Mouse (Mus musculus): Measurements from ENCODE around the gene Tmem98.

Tmem98 gene

DNA sequence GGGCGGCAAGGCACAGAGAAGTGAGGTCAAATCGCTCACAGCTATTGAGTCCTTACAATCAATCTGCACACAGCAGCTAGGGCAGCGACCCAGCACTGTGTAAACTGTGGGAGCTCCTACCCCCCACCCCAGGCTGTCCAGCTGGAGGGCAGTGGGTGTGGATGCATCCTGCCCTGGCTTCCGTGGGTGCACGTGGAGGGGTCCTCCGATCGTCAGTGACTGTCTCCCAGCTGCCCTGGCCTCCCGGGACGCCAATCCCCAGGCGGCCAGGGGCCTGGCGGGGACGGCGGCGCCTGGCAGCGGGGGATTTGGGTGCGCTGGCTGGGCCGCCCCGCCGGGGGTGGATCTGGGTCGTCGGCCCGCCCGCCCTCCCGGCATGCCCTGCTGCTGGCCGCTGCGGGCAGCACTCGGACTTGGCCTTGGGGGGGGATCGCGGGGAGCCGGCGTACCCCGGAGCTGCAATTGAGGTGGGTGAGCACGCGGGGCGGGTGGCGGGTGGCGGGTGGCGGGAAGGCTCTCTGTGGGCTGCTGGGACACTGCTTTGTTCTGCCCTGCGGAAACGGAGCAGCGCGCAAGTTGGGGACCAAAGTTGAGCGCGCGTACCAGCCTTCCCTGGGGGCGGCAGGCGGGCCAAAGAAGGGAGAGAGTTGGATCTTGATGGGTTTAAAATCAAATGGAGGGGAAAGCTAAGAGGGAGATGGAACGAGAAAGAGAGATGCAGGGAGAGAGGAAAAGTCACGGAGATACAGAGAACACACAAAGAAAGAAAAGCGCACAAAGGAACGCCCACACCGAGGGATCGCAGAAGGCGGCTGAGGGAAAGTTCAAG lies at the start of gene Tmem98:
Gene Tmem98, plus strand, starts transcription at position 183 of the 829 bp plus-strand sequence.
- H3K36me3 ChIP-seq (ENCODE audit: control insufficient read depth, insufficient read depth, low read length, poor library complexity, severe bottlenecking), result no peaks in the 10 kb centered on the region
- DNase-seq (ENCODE audit: low read depth, low spot score), result no peak
- H3K27me3 ChIP-seq (ENCODE audit: control insufficient read depth, insufficient read depth, low read length, poor library complexity, severe bottlenecking), result no peaks in the 10 kb centered on the region

DNA sequence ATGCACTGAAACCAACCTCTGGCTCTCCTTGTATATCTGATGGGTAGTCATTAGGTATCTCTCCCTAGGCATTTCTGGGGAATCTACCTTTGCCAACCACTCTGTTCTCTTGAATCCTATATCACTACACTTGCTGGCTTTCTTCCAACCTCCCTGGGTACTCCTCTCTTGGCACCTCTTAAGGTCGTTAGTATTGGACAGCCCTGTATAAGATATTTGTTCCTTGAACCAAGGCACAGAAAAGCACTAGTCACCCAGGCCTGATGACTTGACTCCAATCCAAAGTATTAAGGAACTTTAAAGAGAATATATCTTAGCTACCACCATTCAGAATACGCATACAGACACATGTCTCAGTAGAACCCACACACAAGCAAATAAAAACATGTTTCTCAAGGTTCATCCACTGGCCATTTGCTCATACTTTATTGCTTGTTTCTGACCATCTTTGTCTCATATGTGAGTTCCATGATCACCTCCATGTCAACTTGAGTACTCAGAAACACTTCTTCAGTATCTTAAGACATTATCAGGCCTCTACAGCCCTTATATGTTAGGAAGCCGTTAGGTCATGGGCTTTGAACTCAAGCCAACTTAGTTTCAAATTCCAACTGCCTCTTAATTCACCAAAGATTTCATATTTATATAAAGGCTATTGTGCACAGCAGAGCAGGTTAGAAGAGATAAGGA lies 48.5 kb upstream of the Tmem98 start:
- no peaks in the 10 kb centered on the region for H3K27me3 ChIP-seq (ENCODE audit: control insufficient read depth, insufficient read depth, low read length, poor library complexity, severe bottlenecking)
- H3K36me3 ChIP-seq (ENCODE audit: control insufficient read depth, insufficient read depth, low read length, poor library complexity, severe bottlenecking), result no peaks in the 10 kb centered on the region
- no peak for DNase-seq (ENCODE audit: low read depth, low spot score)

DNA sequence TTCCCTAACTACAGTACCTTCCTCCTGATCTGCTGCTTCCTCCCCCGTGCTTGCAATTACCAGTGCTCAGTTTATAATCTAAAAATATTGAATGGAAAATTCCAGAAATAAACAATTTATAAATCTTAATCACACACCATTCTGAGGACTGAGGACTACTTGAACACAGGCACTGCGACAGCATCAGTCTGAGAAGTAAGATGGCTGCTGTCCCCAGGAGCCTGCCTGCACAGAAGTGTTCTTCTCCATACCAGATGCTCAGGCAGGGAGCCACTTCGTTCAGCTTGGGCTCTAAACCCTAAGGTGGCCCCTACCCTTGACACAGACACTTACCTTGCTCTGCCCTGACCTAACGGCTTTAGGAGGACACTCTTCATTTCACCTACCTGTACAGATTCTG lies 47.9 kb upstream of the Tmem98 start:
- no peaks in the 10 kb centered on the region for H3K27me3 ChIP-seq (ENCODE audit: control insufficient read depth, insufficient read depth, low read length, poor library complexity, severe bottlenecking)
- no peak for DNase-seq (ENCODE audit: low read depth, low spot score)
- no peaks in the 10 kb centered on the region for H3K36me3 ChIP-seq (ENCODE audit: control insufficient read depth, insufficient read depth, low read length, poor library complexity, severe bottlenecking)

DNA sequence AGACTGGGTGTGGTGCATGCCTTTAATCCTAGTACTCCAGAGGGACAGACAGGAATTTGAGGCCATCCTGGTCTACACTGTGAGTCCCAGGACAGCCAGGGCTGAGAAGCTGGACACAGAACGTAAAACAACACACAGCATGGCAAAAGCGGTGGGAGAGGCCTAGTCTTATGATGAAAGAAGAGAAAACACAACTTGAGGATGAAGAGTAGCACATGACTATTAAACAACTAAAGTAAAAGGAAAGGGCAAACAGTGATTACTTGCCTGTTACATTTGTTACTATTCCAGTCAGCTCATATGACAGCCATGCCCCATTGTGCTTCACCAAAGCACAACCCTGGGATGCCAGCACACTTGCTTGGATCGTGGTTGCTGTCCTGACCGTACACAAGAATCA lies 43.9 kb upstream of the Tmem98 start:
- Histone ChIP-seq H3K36me3 (ENCODE audit: control insufficient read depth, insufficient read depth, low read length, poor library complexity, severe bottlenecking) (no peaks in the 10 kb centered on the region), H3K27me3 (ENCODE audit: control insufficient read depth, insufficient read depth, low read length, poor library complexity, severe bottlenecking) (no peaks in the 10 kb centered on the region)
- no peak for DNase-seq (ENCODE audit: low read depth, low spot score)

DNA sequence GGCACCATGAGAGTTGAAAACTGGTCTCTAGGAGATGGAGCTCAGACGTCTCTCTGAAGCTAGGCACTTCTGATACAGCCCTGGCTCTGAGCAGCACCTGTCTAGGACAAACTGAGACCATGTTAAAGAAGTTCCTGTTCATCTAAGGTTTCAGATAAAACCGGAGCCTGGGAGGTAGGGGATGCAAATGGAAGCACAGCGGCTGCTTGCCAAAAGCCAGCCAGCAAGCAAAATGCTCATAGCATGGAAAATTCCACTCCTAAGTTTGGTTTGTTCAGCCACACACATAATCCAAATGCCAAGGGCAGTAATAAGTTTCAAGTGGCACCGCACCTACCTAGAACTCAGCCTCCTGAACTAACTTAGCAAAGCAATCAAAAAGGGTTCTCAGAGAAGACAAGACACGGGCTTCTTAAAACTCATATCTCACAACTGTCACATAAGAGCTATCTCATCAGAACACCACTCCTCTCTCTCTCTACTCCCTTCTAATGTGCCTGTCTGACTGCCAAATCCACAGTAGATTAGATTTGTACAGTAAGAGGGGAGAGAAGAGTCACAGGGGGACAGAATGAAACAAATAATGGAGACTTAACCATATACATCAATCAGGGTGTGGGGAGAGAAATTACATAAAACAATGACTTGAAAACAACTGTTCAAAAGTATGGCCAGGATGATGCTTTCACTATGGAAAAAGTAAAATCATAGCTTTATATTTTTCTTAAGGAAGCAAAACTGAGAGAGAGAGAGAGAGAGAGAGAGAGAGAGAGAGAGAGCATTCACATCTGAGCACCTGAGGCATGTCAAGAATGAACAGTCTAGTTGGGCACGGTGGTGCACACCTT lies 43.3 kb upstream of the Tmem98 start:
- Histone ChIP-seq H3K36me3 (ENCODE audit: control insufficient read depth, insufficient read depth, low read length, poor library complexity, severe bottlenecking) (no peaks in the 10 kb centered on the region), H3K27me3 (ENCODE audit: control insufficient read depth, insufficient read depth, low read length, poor library complexity, severe bottlenecking) (no peaks in the 10 kb centered on the region)
- DNase-seq (ENCODE audit: low read depth, low spot score), result no peak

DNA sequence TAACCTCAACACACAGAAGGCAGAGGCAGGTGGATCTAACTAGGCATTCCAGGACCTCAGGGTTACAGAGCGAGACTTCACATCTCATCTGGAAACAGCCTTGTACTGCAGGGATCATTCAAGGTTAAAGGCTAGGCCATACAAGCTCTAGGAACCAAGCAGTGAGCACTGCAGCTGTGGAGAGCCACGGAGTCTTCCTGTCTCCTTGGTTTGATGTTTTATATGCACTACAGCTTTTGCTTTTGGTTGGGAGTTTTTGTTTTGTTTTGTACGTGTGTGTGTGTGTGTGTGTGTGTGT lies 42.7 kb upstream of the Tmem98 start:
- no peak for DNase-seq (ENCODE audit: low read depth, low spot score)
- Histone ChIP-seq H3K36me3 (ENCODE audit: control insufficient read depth, insufficient read depth, low read length, poor library complexity, severe bottlenecking) (no peaks in the 10 kb centered on the region), H3K27me3 (ENCODE audit: control insufficient read depth, insufficient read depth, low read length, poor library complexity, severe bottlenecking) (no peaks in the 10 kb centered on the region)

DNA sequence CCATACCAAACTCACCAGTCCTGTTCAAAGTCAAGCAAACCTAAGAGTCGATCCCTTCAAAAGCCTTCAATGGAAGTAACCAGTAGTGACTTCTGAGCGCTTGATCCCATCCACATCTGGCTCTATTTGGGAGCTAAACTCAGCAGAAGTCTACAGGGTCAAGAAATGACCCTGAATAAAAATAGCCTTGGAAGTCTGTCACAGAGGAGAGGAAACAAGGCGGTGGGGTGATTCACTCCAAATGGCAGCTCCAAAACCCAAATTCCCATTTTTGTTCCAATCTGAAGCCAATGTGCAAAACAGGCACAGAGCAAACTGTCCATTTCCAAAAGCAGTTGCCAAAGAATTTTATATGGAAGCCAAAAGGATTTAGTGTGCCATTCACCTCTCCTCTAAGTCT lies 38.8 kb upstream of the Tmem98 start:
- no peaks in the 10 kb centered on the region for H3K36me3 ChIP-seq (ENCODE audit: control insufficient read depth, insufficient read depth, low read length, poor library complexity, severe bottlenecking)
- no peaks in the 10 kb centered on the region for H3K27me3 ChIP-seq (ENCODE audit: control insufficient read depth, insufficient read depth, low read length, poor library complexity, severe bottlenecking)
- no peak for DNase-seq (ENCODE audit: low read depth, low spot score)

DNA sequence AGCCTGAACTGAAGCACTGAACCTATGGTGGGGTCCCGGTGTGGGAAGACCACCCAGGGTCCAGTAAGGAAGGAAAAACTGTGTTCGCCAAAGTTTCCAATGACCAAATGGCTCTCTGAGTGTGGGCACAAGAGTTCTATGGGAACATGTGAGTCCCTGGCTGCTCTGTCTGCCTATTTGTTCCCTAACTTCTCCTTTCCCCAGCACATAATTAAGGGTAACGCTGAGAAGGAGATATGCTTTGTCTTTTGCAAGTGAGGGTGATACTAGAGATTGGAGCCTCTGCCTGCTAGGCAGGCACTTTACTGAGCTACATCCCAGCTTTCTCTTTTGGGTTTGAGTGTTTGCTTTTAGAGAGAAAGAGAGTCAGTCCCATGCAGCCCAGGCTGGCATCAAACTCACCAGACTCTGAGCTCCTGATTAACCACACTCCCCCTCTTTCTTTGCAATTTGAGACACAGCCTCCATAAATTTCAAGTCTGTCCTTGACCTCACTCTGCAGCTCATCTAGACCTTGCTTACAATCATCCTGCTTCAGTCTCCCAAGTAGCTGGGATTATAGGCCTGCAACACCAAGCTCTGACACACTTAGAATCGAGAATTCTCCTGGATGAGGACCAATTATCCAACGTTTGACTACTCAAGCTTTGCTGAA lies 38.3 kb upstream of the Tmem98 start:
- Histone ChIP-seq H3K27me3 (ENCODE audit: control insufficient read depth, insufficient read depth, low read length, poor library complexity, severe bottlenecking) (no peaks in the 10 kb centered on the region), H3K36me3 (ENCODE audit: control insufficient read depth, insufficient read depth, low read length, poor library complexity, severe bottlenecking) (no peaks in the 10 kb centered on the region)
- DNase-seq (ENCODE audit: low read depth, low spot score), result no peak

DNA sequence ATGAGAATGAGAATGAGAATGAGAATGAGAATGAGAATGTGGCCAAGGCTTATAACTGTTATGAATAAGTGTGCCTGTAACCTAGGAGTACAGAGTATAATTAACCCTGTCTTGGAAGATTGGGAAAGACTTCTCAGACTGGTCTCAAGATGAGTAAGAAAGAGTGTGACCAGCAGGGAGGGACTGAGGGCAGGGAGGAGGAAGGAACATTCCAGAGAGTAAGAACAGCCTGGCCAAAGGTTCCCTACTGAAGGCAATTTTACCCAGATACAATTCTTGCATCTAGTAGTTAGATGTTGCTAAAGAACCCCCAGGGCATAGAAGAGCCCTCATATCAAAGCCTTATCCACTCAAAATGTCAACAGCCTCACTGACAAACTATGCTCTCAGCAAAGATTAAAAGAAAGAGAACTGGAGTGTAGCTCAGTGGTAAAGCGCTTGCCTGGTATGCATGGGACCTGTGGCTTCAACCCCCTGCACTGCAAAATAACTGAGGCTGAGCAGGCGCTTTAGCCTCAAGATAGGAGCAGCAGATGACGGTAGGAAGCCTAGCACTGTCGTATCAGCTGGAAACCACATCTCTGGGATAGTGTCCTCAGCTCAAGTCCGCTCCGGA lies 37.3 kb upstream of the Tmem98 start:
- no peaks in the 10 kb centered on the region for H3K36me3 ChIP-seq (ENCODE audit: control insufficient read depth, insufficient read depth, low read length, poor library complexity, severe bottlenecking)
- H3K27me3 ChIP-seq (ENCODE audit: control insufficient read depth, insufficient read depth, low read length, poor library complexity, severe bottlenecking), result no peaks in the 10 kb centered on the region
- DNase-seq (ENCODE audit: low read depth, low spot score), result no peak

DNA sequence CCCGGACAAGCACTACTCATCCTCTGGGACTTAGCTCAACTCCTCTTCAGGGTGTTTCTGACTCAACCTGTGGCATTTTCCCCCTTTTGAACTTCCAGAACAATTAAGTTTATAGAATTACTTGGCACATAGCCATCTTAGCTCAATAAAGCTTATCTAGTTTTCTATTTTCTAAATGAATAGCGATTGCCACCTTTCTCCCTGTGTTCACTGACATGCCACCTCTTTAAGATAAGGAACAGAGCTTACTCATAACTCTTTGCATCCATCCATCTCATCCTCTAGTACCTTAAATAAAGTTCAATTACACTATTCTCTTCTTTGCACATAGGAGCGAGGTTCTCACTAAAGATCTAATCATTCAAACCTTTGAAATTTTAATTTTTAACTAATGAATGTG lies 34.4 kb upstream of the Tmem98 start:
- no peaks in the 10 kb centered on the region for H3K27me3 ChIP-seq (ENCODE audit: control insufficient read depth, insufficient read depth, low read length, poor library complexity, severe bottlenecking)
- H3K36me3 ChIP-seq (ENCODE audit: control insufficient read depth, insufficient read depth, low read length, poor library complexity, severe bottlenecking), result no peaks in the 10 kb centered on the region
- no peak for DNase-seq (ENCODE audit: low read depth, low spot score)

DNA sequence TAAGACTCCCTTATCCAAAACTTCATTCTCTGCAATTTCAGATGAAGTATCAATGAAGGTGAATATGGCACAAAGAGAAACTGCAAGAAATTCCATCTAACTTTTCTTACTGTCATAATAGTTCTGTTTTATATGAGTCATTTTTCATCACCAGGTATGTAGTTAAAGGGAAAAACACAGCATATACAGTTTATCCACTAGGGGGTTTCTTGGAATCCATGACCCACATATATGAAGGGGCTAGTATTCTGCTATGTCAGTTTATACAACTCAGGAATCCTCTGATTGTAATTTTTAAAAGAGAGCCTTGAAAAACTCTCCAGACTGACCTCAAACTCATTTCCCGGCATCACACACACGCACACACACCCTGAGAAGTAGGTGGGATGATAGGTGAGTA lies 32.3 kb upstream of the Tmem98 start:
- Histone ChIP-seq H3K27me3 (ENCODE audit: control insufficient read depth, insufficient read depth, low read length, poor library complexity, severe bottlenecking) (no peaks in the 10 kb centered on the region), H3K36me3 (ENCODE audit: control insufficient read depth, insufficient read depth, low read length, poor library complexity, severe bottlenecking) (no peaks in the 10 kb centered on the region)
- DNase-seq (ENCODE audit: low read depth, low spot score), result no peak

DNA sequence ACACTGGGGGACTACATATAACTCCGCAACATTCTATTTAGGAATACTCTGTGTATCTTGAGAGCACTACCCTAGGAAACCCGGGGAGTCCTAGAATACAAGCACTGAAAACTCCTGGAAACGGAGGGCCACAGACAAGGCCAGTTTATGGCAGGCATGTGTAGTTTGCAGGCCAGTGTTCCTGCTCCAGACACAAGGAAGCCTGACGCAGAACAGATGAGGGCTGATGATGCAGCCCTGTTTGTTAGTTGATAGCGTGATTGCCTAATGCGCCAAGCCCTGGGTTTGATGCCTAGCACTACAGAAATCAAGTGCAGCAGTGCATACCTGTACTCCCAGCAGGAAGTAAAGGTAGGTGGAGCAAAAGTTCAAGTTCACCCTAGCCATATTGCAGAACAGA lies 31.8 kb upstream of the Tmem98 start:
- no peaks in the 10 kb centered on the region for H3K36me3 ChIP-seq (ENCODE audit: control insufficient read depth, insufficient read depth, low read length, poor library complexity, severe bottlenecking)
- no peak for DNase-seq (ENCODE audit: low read depth, low spot score)
- H3K27me3 ChIP-seq (ENCODE audit: control insufficient read depth, insufficient read depth, low read length, poor library complexity, severe bottlenecking), result no peaks in the 10 kb centered on the region

DNA sequence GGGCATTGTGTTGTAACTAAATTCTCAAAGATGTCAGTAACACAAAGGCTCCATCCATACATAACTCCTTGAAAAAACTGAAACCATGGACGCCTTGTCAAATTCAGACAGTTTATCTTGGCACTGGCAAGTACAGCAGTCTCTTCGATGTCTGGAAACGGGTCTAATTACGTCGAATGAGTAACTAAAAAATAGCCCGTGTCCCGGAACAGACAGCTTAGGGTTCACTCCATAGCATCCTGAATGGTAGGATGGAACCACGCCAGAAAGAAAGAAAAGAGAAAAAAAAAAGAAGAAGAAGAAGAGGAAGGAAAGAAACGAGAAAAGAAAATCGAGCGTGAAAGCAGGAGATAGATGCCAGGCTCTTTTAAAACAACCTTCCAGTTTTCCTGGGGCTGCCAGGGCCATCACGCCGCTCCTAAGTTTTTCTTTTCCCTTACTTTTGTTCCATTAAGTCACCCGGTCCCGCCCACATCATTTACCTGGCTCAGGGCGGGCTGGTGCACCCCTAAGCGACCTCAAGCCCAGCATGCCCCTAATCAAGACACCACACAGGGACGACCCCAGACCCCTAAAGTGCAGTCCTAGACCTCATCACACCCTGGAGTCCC lies 31.0 kb upstream of the Tmem98 start:
- Histone ChIP-seq H3K36me3 (ENCODE audit: control insufficient read depth, insufficient read depth, low read length, poor library complexity, severe bottlenecking) (no peaks in the 10 kb centered on the region), H3K27me3 (ENCODE audit: control insufficient read depth, insufficient read depth, low read length, poor library complexity, severe bottlenecking) (no peaks in the 10 kb centered on the region)
- no peak for DNase-seq (ENCODE audit: low read depth, low spot score)
